Mouse (Mus musculus) erythroblast, adult 5-6 weeks (primary cell): ENCODE results near the gene Slc50a1. TPM values are rescaled to one million over a fixed set of nuclear protein-coding genes. Genes with fewer than 3 reads are reported as not detected.
A peak's percentile ranks its signal among the peaks of the same experiment; 100 is the strongest.

Experiments
- ATAC-seq: replicated peaks from 2 replicates; pipeline ENCODE4 v1.8.0; 2016; ENCODE audit warnings: moderate number of reproducible peaks, mild to moderate bottlenecking, moderate TSS enrichment, inconsistent platforms; ENCODE audit not compliant: poor library complexity, low FRiP score, severe bottlenecking
- total RNA-seq, 2 experiments: library from RNA; stranded (forward) in 1 of 2; stranded (reverse) in 1 of 2; fragments of 150-400 nt in 1 of 2; fragments of 200-764, 138-1000 nt in 1 of 2; gene quantifications; 2 replicates each; pipeline versions ENCODE4 v1.2.3 to v1.2.4; 2015 to 2017; ENCODE audit warnings: low replicate concordance in 2 of 2

Slc50a1 gene
- total RNA-seq, 2 experiments from 2014 or later: 11.5 to 12.9 TPM

- no peak for ATAC-seq
Measured at GRCm38 (mm10) chr3:89296761-89297396, 26.5 kb upstream of the Slc50a1 start.

- ATAC-seq: no peak
Measured at GRCm38 (mm10) chr3:89295685-89296230, 25.4 kb upstream of the Slc50a1 start.

GRCm38 (mm10) chr3:89294195-89294594, 23.8 kb upstream of the Slc50a1 start:
- no peak for ATAC-seq

GRCm38 (mm10) chr3:89293247-89293918, 23.0 kb upstream of the Slc50a1 start:
- ATAC-seq: no peak

GRCm38 (mm10) chr3:89292303-89292702, 21.9 kb upstream of the Slc50a1 start:
- no peak for ATAC-seq

GRCm38 (mm10) chr3:89291874-89292273, 21.5 kb upstream of the Slc50a1 start:
- no peak for ATAC-seq

- no peak for ATAC-seq
Measured at GRCm38 (mm10) chr3:89288503-89288928, 18.1 kb upstream of the Slc50a1 start.

- ATAC-seq: no peak
Measured at GRCm38 (mm10) chr3:89287286-89287685, 16.9 kb upstream of the Slc50a1 start.

GRCm38 (mm10) chr3:89285526-89285925, 15.2 kb upstream of the Slc50a1 start:
- ATAC-seq: no peak

- no peak for ATAC-seq
Measured at GRCm38 (mm10) chr3:89284261-89284660, 13.9 kb upstream of the Slc50a1 start.

- ATAC-seq: no peak
Measured at GRCm38 (mm10) chr3:89282291-89282643, 11.9 kb upstream of the Slc50a1 start.

- ATAC-seq: 0 out of 2 replicates have a peak, but pooled peaks have one; percentile 48
Measured at GRCm38 (mm10) chr3:89281579-89282290, 11.4 kb upstream of the Slc50a1 start.

- no peak for ATAC-seq
Measured at GRCm38 (mm10) chr3:89280606-89281511, 10.5 kb upstream of the Slc50a1 start, which contains the start of gene Efna1. Gene Efna1, minus strand, starts transcription at chr3:89281142.

- ATAC-seq: no peak
Measured at GRCm38 (mm10) chr3:89280050-89280605, 9.8 kb upstream of the Slc50a1 start.

- no peak for ATAC-seq
Measured at GRCm38 (mm10) chr3:89279153-89279890, 9.0 kb upstream of the Slc50a1 start.

GRCm38 (mm10) chr3:89278643-89279042, 8.3 kb upstream of the Slc50a1 start:
- no peak for ATAC-seq

- ATAC-seq: no peak
Measured at GRCm38 (mm10) chr3:89278107-89278506, 7.7 kb upstream of the Slc50a1 start.

- ATAC-seq: no peak
Measured at GRCm38 (mm10) chr3:89277281-89278021, 7.1 kb upstream of the Slc50a1 start.
